Mouse (Mus musculus): ENCODE data around the gene Il20rb. TPM values are rescaled to one million over a fixed set of nuclear protein-coding genes. Genes with fewer than 3 reads are reported as not detected.

Gene Il20rb
- polyA plus RNA-seq, 1 experiment from 2014 or later = 0.94 TPM

- Histone ChIP-seq H3K4me1 (replicated peaks; ENCODE audit: control insufficient read depth, insufficient read depth, low read length) (no peaks in the 10 kb centered on the region), H3K27ac (ENCODE audit: low read depth, low read length) (no peak overlapping the region), H3K9ac (ENCODE audit: low read depth, low read length) (no peak overlapping the region), H3K27me3 (ENCODE audit: control insufficient read depth, insufficient read depth, low read length) (no peaks in the 10 kb centered on the region), H3K4me3 (ENCODE audit: low read depth, low read length) (no peak overlapping the region), H3K9me3 (ENCODE audit: control insufficient read depth, low read length) (no peaks in the 10 kb centered on the region), H3K36me3 (ENCODE audit: control insufficient read depth, insufficient read depth, low read length) (no peaks in the 10 kb centered on the region), H3K4me2 (replicated peaks; ENCODE audit: low read depth, low read length) (no peak overlapping the region)
- 89% methylated on average over 2 of the region's 2 CpGs for WGBS
- no peak for ATAC-seq (ENCODE audit: low FRiP score)
- DNase-seq (ENCODE audit: low spot score) = no peak
These were observed 21.0 kb upstream of the Il20rb start for GRCm38 (mm10) chr9:100507581-100507980.

- no peak overlapping the region for H3K4me3 ChIP-seq (ENCODE audit: low read depth, low read length)
These were observed 20.1 kb upstream of the Il20rb start for GRCm38 (mm10) chr9:100506652-100507051.

GRCm38 (mm10) chr9:100505498-100505897 lies 18.9 kb upstream of the Il20rb start:
- 95% methylated on average over 4 of the region's 4 CpGs for WGBS
- no peak for ATAC-seq (ENCODE audit: low FRiP score)
- no peak for DNase-seq (ENCODE audit: low spot score)
- H3K9me3 ChIP-seq (ENCODE audit: control insufficient read depth, low read length) = no peaks in the 10 kb centered on the region
- no peak overlapping the region for H3K4me3 ChIP-seq (ENCODE audit: low read depth, low read length)
- no peak overlapping the region for H3K27ac ChIP-seq (ENCODE audit: low read depth, low read length)
- H3K36me3 ChIP-seq (ENCODE audit: control insufficient read depth, insufficient read depth, low read length) = no peaks in the 10 kb centered on the region
- H3K9ac ChIP-seq (ENCODE audit: low read depth, low read length) = no peak overlapping the region
- H3K4me2 ChIP-seq (replicated peaks; ENCODE audit: low read depth, low read length) = no peak overlapping the region
- H3K4me1 ChIP-seq (replicated peaks; ENCODE audit: control insufficient read depth, insufficient read depth, low read length) = no peaks in the 10 kb centered on the region
- no peaks in the 10 kb centered on the region for H3K27me3 ChIP-seq (ENCODE audit: control insufficient read depth, insufficient read depth, low read length)

More at GRCm38 (mm10) chr9:100506652-100507051, 20.1 kb upstream of the Il20rb start:
- 83% methylated on average over 2 of the region's 2 CpGs for WGBS
- no peak for ATAC-seq (ENCODE audit: low FRiP score)
- H3K4me1 ChIP-seq (replicated peaks; ENCODE audit: control insufficient read depth, insufficient read depth, low read length) = no peaks in the 10 kb centered on the region
- H3K9me3 ChIP-seq (ENCODE audit: control insufficient read depth, low read length) = no peaks in the 10 kb centered on the region
- no peak for DNase-seq (ENCODE audit: low spot score)
- H3K4me2 ChIP-seq (replicated peaks; ENCODE audit: low read depth, low read length) = no peak overlapping the region
- no peaks in the 10 kb centered on the region for H3K27me3 ChIP-seq (ENCODE audit: control insufficient read depth, insufficient read depth, low read length)
- H3K27ac ChIP-seq (ENCODE audit: low read depth, low read length) = no peak overlapping the region
- no peak overlapping the region for H3K9ac ChIP-seq (ENCODE audit: low read depth, low read length)
- no peaks in the 10 kb centered on the region for H3K36me3 ChIP-seq (ENCODE audit: control insufficient read depth, insufficient read depth, low read length)

GRCm38 (mm10) chr9:100493611-100494261 lies 7.1 kb upstream of the Il20rb start:
- Histone ChIP-seq H3K4me1 (replicated peaks; ENCODE audit: control insufficient read depth, insufficient read depth, low read length) (no peaks in the 10 kb centered on the region), H3K4me2 (replicated peaks; ENCODE audit: low read depth, low read length) (no peak overlapping the region), H3K36me3 (ENCODE audit: control insufficient read depth, insufficient read depth, low read length) (no peaks in the 10 kb centered on the region; the same call in 1 of the 2 replicates), H3K9ac (ENCODE audit: low read depth, low read length) (no peak overlapping the region), H3K9me3 (ENCODE audit: control insufficient read depth, low read length) (no peaks in the 10 kb centered on the region), H3K27ac (ENCODE audit: low read depth, low read length) (no peak overlapping the region), H3K27me3 (ENCODE audit: control insufficient read depth, insufficient read depth, low read length) (no peaks in the 10 kb centered on the region), H3K4me3 (ENCODE audit: low read depth, low read length) (no peak overlapping the region)
- 94% methylated on average over 5 of the region's 5 CpGs for WGBS
- ATAC-seq (ENCODE audit: low FRiP score) = no peak
- DNase-seq (ENCODE audit: low spot score) = no peak

- Histone ChIP-seq H3K27ac (ENCODE audit: low read depth, low read length) (no peak overlapping the region), H3K4me2 (replicated peaks; ENCODE audit: low read depth, low read length) (no peak overlapping the region), H3K9ac (ENCODE audit: low read depth, low read length) (no peak overlapping the region), H3K4me3 (ENCODE audit: low read depth, low read length) (no peak overlapping the region), H3K27me3 (ENCODE audit: control insufficient read depth, insufficient read depth, low read length) (no peaks in the 10 kb centered on the region), H3K36me3 (ENCODE audit: control insufficient read depth, insufficient read depth, low read length) (no peaks in the 10 kb centered on the region; the same call in 1 of the 2 replicates), H3K9me3 (ENCODE audit: control insufficient read depth, low read length) (no peaks in the 10 kb centered on the region), H3K4me1 (replicated peaks; ENCODE audit: control insufficient read depth, insufficient read depth, low read length) (no peaks in the 10 kb centered on the region)
- DNase-seq (ENCODE audit: low spot score) (no peak), ATAC-seq (ENCODE audit: low FRiP score) (no peak)
- WGBS = 94% methylated on average over 1 of the region's 1 CpGs
These were observed 4.8 kb upstream of the Il20rb start for GRCm38 (mm10) chr9:100491424-100491823.

GRCm38 (mm10) chr9:100488969-100489368 lies 2.4 kb upstream of the Il20rb start:
- no peak overlapping the region for H3K9ac ChIP-seq (ENCODE audit: low read depth, low read length)
- no peaks in the 10 kb centered on the region for H3K4me1 ChIP-seq (replicated peaks; ENCODE audit: control insufficient read depth, insufficient read depth, low read length)
- H3K27me3 ChIP-seq (ENCODE audit: control insufficient read depth, insufficient read depth, low read length) = no peaks in the 10 kb centered on the region
- ATAC-seq (ENCODE audit: low FRiP score) (no peak), DNase-seq (ENCODE audit: low spot score) (no peak)
- H3K36me3 ChIP-seq (ENCODE audit: control insufficient read depth, insufficient read depth, low read length) = no peaks in the 10 kb centered on the region; the same call in 1 of the 2 replicates
- no peak overlapping the region for H3K4me2 ChIP-seq (replicated peaks; ENCODE audit: low read depth, low read length)
- 96% methylated on average over 6 of the region's 6 CpGs for WGBS
- H3K4me3 ChIP-seq (ENCODE audit: low read depth, low read length) = no peak overlapping the region
- no peaks in the 10 kb centered on the region for H3K9me3 ChIP-seq (ENCODE audit: control insufficient read depth, low read length)
- no peak overlapping the region for H3K27ac ChIP-seq (ENCODE audit: low read depth, low read length)

- Histone ChIP-seq H3K4me1 (replicated peaks; ENCODE audit: control insufficient read depth, insufficient read depth, low read length) (no peaks in the 10 kb centered on the region), H3K36me3 (ENCODE audit: control insufficient read depth, insufficient read depth, low read length) (no peaks in the 10 kb centered on the region; the same call in 1 of the 2 replicates), H3K27me3 (ENCODE audit: control insufficient read depth, insufficient read depth, low read length) (no peaks in the 10 kb centered on the region), H3K4me3 (ENCODE audit: low read depth, low read length) (no peak overlapping the region), H3K9me3 (ENCODE audit: control insufficient read depth, low read length) (no peaks in the 10 kb centered on the region), H3K4me2 (replicated peaks; ENCODE audit: low read depth, low read length) (no peak overlapping the region), H3K9ac (ENCODE audit: low read depth, low read length) (no peak overlapping the region), H3K27ac (ENCODE audit: low read depth, low read length) (no peak overlapping the region)
- ATAC-seq (ENCODE audit: low FRiP score) (no peak), DNase-seq (ENCODE audit: low spot score) (no peak)
- WGBS = 74% methylated on average over 7 of the region's 7 CpGs
These were observed 1.6 kb upstream of the Il20rb start for GRCm38 (mm10) chr9:100488056-100488713.

GRCm38 (mm10) chr9:100483318-100483717 lies 3.3 kb downstream of the Il20rb start:
- H3K36me3 ChIP-seq (ENCODE audit: control insufficient read depth, insufficient read depth, low read length) = no peaks in the 10 kb centered on the region
- no peak overlapping the region for H3K27ac ChIP-seq (ENCODE audit: low read depth, low read length)
- no peak overlapping the region for H3K4me3 ChIP-seq (ENCODE audit: low read depth, low read length)
- no peaks in the 10 kb centered on the region for H3K9me3 ChIP-seq (ENCODE audit: control insufficient read depth, low read length)
- no peak for DNase-seq (ENCODE audit: low spot score)
- 93% methylated on average over 5 of the region's 5 CpGs for WGBS
- no peak overlapping the region for H3K4me2 ChIP-seq (replicated peaks; ENCODE audit: low read depth, low read length)
- H3K27me3 ChIP-seq (ENCODE audit: control insufficient read depth, insufficient read depth, low read length) = no peaks in the 10 kb centered on the region
- H3K9ac ChIP-seq (ENCODE audit: low read depth, low read length) = no peak overlapping the region
- no peaks in the 10 kb centered on the region for H3K4me1 ChIP-seq (replicated peaks; ENCODE audit: control insufficient read depth, insufficient read depth, low read length)
- ATAC-seq (ENCODE audit: low FRiP score) = no peak

GRCm38 (mm10) chr9:100481626-100482025 lies 5.0 kb downstream of the Il20rb start:
- no peak overlapping the region for H3K4me3 ChIP-seq (ENCODE audit: low read depth, low read length)
- ATAC-seq (ENCODE audit: low FRiP score) (no peak), DNase-seq (ENCODE audit: low spot score) (no peak)
- no peaks in the 10 kb centered on the region for H3K36me3 ChIP-seq (ENCODE audit: control insufficient read depth, insufficient read depth, low read length)
- H3K9ac ChIP-seq (ENCODE audit: low read depth, low read length) = no peak overlapping the region
- H3K27ac ChIP-seq (ENCODE audit: low read depth, low read length) = no peak overlapping the region
- no peaks in the 10 kb centered on the region for H3K9me3 ChIP-seq (ENCODE audit: control insufficient read depth, low read length)
- H3K27me3 ChIP-seq (ENCODE audit: control insufficient read depth, insufficient read depth, low read length) = no peaks in the 10 kb centered on the region
- 90% methylated on average over 6 of the region's 6 CpGs for WGBS
- H3K4me1 ChIP-seq (replicated peaks; ENCODE audit: control insufficient read depth, insufficient read depth, low read length) = no peaks in the 10 kb centered on the region
- H3K4me2 ChIP-seq (replicated peaks; ENCODE audit: low read depth, low read length) = no peak overlapping the region
